Mouse (Mus musculus) olfactory bulb, adult 2 months (tissue): ENCODE data around the gene Gm128. TPM values are rescaled to one million over a fixed set of nuclear protein-coding genes. Genes with fewer than 3 reads are reported as not detected.

Experiments used
- H3K27ac ChIP-seq: fragments of 200-500 bp; 2 replicates; pipeline ENCODE4 v1.5.1; 2012; ENCODE audit warnings: low read depth, low read length; ENCODE audit not compliant: insufficient read depth
- H3K4me1 ChIP-seq: fragments of 200-500 bp; 2 replicates; pipeline ENCODE4 v1.6.1; 2012; ENCODE audit warnings: low read length; ENCODE audit not compliant: control insufficient read depth, insufficient read depth
- H3K4me3 ChIP-seq: fragments of 200-500 bp; 2 replicates; pipeline ENCODE4 v1.5.1; 2012; ENCODE audit warnings: mild to moderate bottlenecking, low read depth, low read length, moderate library complexity; ENCODE audit not compliant: insufficient read depth
- CTCF ChIP-seq: fragments of 200-500 bp; IDR thresholded peaks from 2 replicates; pipeline ENCODE4 v1.5.1; 2012; ENCODE audit warnings: low read depth, mild to moderate bottlenecking, low read length, moderate library complexity; ENCODE audit not compliant: insufficient read depth
- POLR2A ChIP-seq: fragments of 200-500 bp; IDR thresholded peaks from 2 replicates; pipeline ENCODE4 v1.6.1; 2012; ENCODE audit warnings: mild to moderate bottlenecking, low read depth, low read length, moderate library complexity; ENCODE audit not compliant: insufficient read depth
- WGBS: fragments of 180-500 bp; shearing (Covaris S2); methylation state at CpG from one replicate; pipeline ENCODE4 v1.1.7; 2018; 5-methylcytosine and 5-hydroxymethylcytosine counted together
- polyA plus RNA-seq: library from polyadenylated mRNA; stranded (reverse); fragments of >200 nt; gene quantifications from 2 replicates; pipeline ENCODE4 v1.2.4, GENCODE M21; 2012; ENCODE audit warnings: low replicate concordance; ENCODE audit not compliant: missing spikeins, insufficient read depth, insufficient read length

Gene Gm128
- polyA plus RNA-seq, 1 experiment = not detected

DNA sequence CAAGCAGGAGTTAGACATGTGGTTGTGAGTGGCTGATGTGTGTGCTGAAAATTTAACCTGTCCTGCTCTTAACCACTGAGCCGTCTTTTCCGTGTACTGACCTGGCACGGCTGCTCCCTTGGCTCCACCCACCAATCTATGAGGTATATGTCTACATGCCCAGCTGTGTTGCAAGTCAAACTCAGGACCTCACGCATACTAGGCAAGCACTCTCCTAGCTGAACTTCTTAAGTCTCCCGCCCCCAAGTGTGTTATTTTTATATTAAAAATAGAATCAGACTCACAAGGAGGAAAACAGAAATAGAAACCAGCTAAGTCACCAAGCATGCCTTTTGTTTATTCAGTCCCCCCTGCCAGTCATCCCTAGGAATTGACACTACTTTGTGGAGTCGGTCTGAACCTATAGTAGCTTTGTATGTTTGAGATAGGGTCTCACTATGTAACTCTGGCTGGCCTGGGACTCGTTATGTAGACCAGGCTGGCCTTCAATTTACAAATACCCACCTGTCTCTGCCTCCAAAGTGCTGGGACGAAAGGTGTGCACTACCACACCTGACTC is 3.8 kb downstream of the Gm128 start:
- WGBS = 49% methylated on average over 8 of the region's 8 CpGs
- TF ChIP-seq POLR2A = no peak
- Histone ChIP-seq H3K4me3 (no peak overlapping the region), H3K27ac (peak overlapping the region; percentile 33; the same call in 1 of the 2 replicates), H3K4me1 (peaks cover 14% of the 10 kb centered on the region; the same call in 1 of the 2 replicates)

DNA sequence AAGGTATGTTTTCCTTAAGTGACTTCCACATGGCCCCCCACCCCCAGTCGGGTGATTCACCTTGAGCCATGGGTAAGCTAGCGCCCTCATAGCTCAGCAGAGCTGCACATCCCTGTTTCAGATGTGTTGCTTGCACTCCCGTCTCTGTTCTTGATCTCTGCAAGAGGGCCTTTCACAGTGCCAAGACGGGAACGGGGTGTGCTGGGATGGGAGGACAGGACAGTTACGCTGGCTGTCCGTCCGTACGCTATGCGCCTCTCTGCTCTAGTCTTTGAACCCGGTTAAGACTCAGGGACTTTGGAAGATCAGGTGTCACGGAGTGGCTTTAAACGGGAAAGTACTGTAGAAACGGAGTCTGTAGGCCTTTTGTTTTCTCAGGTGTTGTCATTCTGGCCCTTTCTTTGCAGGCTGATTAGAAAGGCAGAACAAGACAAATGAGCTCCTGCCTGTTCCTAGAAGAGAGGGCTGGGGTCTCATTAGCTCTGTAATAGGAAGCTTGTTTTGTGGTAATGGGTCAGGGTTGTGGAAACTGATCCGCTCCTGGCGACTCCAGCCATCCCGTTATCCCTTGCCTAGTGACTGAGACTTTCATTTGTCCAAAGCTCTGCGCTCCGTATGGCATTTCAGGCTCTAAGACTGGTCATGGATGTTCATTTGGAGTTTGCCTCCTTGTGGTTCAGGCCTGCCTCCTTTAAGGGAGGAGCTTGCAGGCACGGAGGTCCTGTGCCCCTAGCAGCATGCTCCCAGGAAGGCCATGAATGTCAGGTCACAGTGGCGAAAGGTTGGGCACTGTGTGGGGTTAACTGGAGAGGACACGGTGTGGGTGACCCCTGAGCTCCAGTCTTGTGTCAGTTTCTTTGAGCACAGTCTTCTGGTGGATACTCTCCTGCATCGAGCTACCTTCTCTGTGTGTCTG is 5.8 kb downstream of the Gm128 start:
- H3K27ac ChIP-seq = no peak overlapping the region

DNA sequence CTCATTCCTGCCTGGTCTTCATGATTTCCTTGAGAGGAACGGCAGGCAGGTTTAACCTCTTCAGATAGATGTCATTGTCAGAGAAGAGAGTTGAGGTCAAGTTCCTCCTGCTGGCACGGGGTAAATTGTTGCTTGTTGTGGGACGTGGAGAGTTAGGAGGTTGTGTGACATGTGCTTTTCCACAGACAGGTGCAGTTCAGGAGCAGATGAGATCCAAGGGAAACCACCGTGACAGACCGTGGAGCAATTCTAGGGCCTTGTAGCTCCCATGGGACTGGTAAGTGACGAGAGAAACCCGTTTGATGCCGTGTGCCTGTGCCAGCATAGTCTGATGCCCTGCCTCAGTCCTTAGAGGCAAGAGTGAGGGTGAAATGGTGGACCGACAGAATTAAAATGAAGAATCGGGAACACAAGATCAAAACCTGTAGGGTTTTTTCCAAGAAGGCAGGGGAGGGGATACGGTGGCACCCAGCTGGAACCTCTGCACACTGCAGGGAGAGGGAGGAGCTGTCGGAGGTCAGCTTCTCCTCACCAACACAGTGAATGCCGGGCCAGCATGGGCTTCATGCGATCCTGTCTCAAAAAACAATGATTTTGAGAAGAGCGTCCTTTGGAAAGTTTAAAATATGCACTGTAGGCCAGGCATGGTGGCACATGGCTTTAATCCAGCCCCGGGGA is 8.0 kb downstream of the Gm128 start:
- Histone ChIP-seq H3K4me3 (no peak overlapping the region), H3K4me1 (peaks cover 35% of the 10 kb centered on the region), H3K27ac (no peak overlapping the region)
- TF ChIP-seq CTCF (no peak), POLR2A (no peak)
- WGBS = 87% methylated on average over 16 of the region's 16 CpGs

More for the DNA sequence above, 5.8 kb downstream of the Gm128 start:
- Histone ChIP-seq H3K4me1 (peaks cover 26% of the 10 kb centered on the region), H3K4me3 (no peak overlapping the region)
- WGBS = 69% methylated on average over 23 of the region's 23 CpGs
- TF ChIP-seq CTCF (no peak), POLR2A (no peak)

DNA sequence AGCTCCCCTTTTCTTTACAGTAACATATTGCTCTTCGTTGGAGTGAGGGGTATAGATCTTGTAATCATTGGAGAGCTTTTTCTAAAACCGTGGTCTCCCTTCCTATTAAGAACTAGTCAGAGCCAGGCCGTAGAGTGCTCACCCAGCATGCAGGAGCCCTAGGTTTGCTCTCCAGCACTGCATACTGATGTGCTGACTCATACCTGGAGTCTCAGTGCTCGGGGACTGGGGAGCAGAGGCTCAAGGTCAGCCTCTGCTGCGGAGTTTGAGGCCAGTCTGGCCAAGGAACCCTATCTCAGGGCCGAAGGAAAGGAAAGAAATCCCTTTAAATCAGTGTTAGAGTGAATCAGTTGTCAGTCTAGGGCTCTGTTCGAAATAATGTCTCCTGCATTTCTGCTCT is 8.6 kb downstream of the Gm128 start:
- TF ChIP-seq POLR2A = no peak
- no peak for TF ChIP-seq CTCF
- Histone ChIP-seq H3K4me1 (peaks cover 35% of the 10 kb centered on the region), H3K4me3 (no peak overlapping the region), H3K27ac (no peak overlapping the region)
- 77% methylated on average over 7 of the region's 7 CpGs for WGBS

GRCm38 (mm10) chr3:95231298-95232221 is 9.8 kb downstream of the Gm128 start, which contains the start of gene Mllt11:
Gene Mllt11, minus strand, starts transcription at chr3:95232171.
- Histone ChIP-seq H3K4me1 (peaks cover 31% of the 10 kb centered on the region), H3K27ac (peak within 1 kb of the TSS; percentile 48; the same call in 1 of the 2 replicates), H3K4me3 (no peak within 1 kb of the TSS)
- 35% methylated on average over 13 of the region's 13 CpGs for whole genome bisulfite sequencing
- TF ChIP-seq POLR2A (no peak), CTCF (no peak)

DNA sequence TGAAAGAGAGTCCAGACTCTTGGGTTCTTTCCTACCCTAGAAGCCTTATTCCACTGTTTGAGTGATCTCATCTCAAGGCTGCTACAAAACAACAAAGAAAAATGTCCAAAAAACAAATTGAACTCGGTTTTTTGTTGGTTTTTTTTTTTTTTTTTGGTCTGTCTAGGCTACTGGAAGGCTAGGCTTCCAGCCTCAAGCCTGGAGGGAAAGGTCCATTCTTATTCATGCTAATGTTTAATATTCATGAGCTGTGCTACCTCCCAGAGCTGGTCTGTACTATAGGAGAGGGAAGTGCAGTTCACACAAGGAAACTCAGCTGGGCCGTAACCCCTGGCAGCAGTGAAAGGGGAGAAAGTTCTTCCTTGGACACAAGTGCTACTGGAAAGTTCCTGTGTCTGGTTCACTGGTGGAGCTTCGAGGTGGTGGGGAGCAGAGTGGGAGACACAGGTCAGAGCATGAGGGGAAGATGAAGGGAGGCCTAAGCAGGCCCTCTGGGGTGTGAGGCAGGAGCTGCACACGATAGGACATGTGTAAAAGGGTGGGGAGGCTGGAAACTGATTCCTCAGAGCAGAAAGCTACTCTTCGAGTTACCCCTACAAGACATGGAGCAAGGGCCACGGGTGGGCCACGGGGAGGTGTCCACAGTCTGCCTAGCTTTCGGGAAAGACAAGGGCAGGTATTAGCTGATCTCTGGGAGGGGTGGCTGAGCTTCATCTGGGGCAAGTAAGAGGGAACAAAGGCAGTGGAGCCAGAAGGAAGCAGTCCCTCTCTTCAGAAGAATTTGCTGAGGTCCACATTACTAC is 10.7 kb downstream of the Gm128 start:
- peaks cover 28% of the 10 kb centered on the region for H3K4me1 ChIP-seq
- H3K4me3 ChIP-seq = peak overlapping the region; percentile 45
- 21% methylated on average over 8 of the region's 8 CpGs for WGBS
- no peak for TF ChIP-seq CTCF
- no peak for TF ChIP-seq POLR2A
- H3K27ac ChIP-seq = peak overlapping the region; percentile 71; the same call in 1 of the 2 replicates

- TF ChIP-seq POLR2A (no peak), CTCF (no peak)
- peak overlapping the region; percentile 71 for H3K27ac ChIP-seq
- WGBS = 10% methylated on average over 13 of the region's 13 CpGs
- peaks cover 22% of the 10 kb centered on the region for H3K4me1 ChIP-seq
- H3K4me3 ChIP-seq = peak overlapping the region; percentile 67
Observed at GRCm38 (mm10) chr3:95229781-95230494, 11.5 kb downstream of the Gm128 start.
